Mouse (Mus musculus) liver, postnatal 0 days (tissue): ENCODE results near the gene Megf8. TPM values are rescaled to one million over a fixed set of nuclear protein-coding genes. Genes with fewer than 3 reads are reported as not detected.
A peak's percentile ranks its signal among the peaks of the same experiment; 100 is the strongest.

Source experiments
- ATAC-seq: fragments of 200-750 bp; cut with Nextera tagmentation; 2 replicates; pipeline ENCODE4 v1.8.0; 2017; ENCODE audit warnings: mild to moderate bottlenecking, moderate library complexity
- DNase-seq: peaks from one replicate; pipeline ENCODE4 v3.0.0-alpha.2; 2016
- H3K27ac ChIP-seq: fragments of 300-500 bp; sonication (generic); 2 replicates; pipeline ENCODE4 v1.5.1; 2014; ENCODE audit warnings: antibody characterized with exemption, moderate library complexity, mild to moderate bottlenecking, low read depth
- H3K27me3 ChIP-seq: fragments of 300-500 bp; sonication (generic); 2 replicates; pipeline ENCODE4 v1.6.1; 2014; ENCODE audit warnings: low read length, control low read depth, mixed read lengths; ENCODE audit not compliant: insufficient read depth
- H3K36me3 ChIP-seq: fragments of 300-500 bp; sonication (generic); replicated peaks from 2 replicates; pipeline ENCODE4 v1.6.1; 2014; ENCODE audit warnings: mild to moderate bottlenecking, control low read depth, low read length, moderate library complexity, mixed read lengths; ENCODE audit not compliant: insufficient read depth
- H3K4me1 ChIP-seq: fragments of 300-500 bp; sonication (generic); 2 replicates; pipeline ENCODE4 v1.6.1; 2014; ENCODE audit warnings: antibody characterized with exemption, mild to moderate bottlenecking, control low read depth; ENCODE audit not compliant: insufficient read depth
- H3K4me2 ChIP-seq: fragments of 300-500 bp; sonication (generic); 2 replicates; pipeline ENCODE4 v1.6.1; 2014; ENCODE audit warnings: low read depth, mild to moderate bottlenecking, low read length, moderate library complexity, mixed read lengths
- H3K4me3 ChIP-seq: fragments of 300-500 bp; sonication (generic); 2 replicates; pipeline ENCODE4 v1.5.1; 2014; ENCODE audit warnings: low read depth, low read length
- H3K9ac ChIP-seq: fragments of 300-500 bp; sonication (generic); replicated peaks from 2 replicates; pipeline ENCODE4 v1.6.1; 2014; ENCODE audit warnings: mild to moderate bottlenecking, moderate library complexity
- H3K9me3 ChIP-seq: fragments of 300-500 bp; sonication (generic); 2 replicates; pipeline ENCODE4 v1.6.1; 2016; ENCODE audit warnings: mild to moderate bottlenecking, control low read depth, low read length, mixed read lengths
- CTCF ChIP-seq: sonication (generic); IDR thresholded peaks from 2 replicates; pipeline ENCODE4 v1.5.1; 2016; ENCODE audit warnings: antibody characterized with exemption, low read depth
- EP300 ChIP-seq: IDR thresholded peaks from 2 replicates; pipeline ENCODE4 v1.6.1; 2016; ENCODE audit warnings: antibody characterized with exemption, low read depth, mild to moderate bottlenecking
- WGBS: fragments of 180-500 bp; shearing (Covaris S2); extraction: QIAGEN DNeasy Blood & Tissue Kit; methylation state at CpG from one replicate; pipeline ENCODE4 v1.1.7; 2014; ENCODE audit not compliant: insufficient replicate concordance; 5-methylcytosine and 5-hydroxymethylcytosine counted together
- polyA plus RNA-seq: library from polyadenylated mRNA; unstranded; fragments of >200 nt; fragmentation: Nextera tagmentation; extraction: Ambion mirVana; gene quantifications from 2 replicates; pipeline ENCODE4 v1.2.1, GENCODE M21; 2015

Megf8 gene
- polyA plus RNA-seq, 1 experiment from 2014 or later = 0.81 TPM

DNA sequence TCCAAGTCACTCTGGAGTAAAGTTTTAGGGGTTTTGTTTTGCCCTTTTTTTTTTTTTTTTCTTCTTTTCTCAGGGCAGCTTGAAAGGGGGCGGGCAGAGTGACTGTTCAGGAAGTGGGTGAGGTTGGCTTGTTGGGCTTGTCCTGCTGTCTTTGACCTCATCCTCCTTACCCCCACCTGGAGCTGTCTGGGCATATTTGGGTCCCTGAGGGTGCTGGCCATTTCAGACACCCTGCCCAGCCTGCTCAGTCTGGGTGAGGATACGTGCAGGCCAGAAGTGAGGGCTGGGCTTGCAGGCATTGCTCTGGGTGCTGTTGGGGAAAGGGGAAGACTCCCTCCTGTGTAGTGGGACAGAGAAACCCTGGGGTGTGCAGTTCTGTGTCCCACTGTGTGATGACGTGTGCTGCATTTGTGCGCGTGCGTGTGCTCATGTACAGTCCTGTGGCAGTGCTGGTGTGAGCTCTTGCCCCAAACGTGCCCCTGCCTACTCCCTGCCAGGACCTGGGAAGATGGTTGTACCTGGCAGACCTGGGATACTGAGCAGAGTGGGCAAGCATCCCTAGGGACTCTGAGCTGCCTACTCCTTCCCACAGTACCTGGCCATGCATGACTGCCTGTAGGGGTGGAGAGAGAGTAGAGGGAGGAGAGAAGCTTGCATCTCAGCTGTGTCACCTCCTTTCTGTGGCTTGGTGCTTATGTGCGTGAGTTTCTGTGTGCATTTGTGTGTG, 47.3 kb upstream of the Megf8 start:
- Histone ChIP-seq H3K9me3 (no peaks in the 10 kb centered on the region), H3K36me3 (peaks cover 18% of the 10 kb centered on the region), H3K27ac (peak overlapping the region; percentile 94; the same call in 1 of the 2 replicates), H3K27me3 (no peaks in the 10 kb centered on the region), H3K9ac (peak overlapping the region; percentile 92), H3K4me1 (peaks cover 45% of the 10 kb centered on the region), H3K4me3 (peak overlapping the region; percentile 87), H3K4me2 (peak overlapping the region; percentile 90)
- no peak for TF ChIP-seq EP300
- TF ChIP-seq CTCF = no peak
- ATAC-seq = no peak
- peak; percentile 27 for DNase-seq
- 50% methylated on average over 8 of the region's 8 CpGs for WGBS

DNA sequence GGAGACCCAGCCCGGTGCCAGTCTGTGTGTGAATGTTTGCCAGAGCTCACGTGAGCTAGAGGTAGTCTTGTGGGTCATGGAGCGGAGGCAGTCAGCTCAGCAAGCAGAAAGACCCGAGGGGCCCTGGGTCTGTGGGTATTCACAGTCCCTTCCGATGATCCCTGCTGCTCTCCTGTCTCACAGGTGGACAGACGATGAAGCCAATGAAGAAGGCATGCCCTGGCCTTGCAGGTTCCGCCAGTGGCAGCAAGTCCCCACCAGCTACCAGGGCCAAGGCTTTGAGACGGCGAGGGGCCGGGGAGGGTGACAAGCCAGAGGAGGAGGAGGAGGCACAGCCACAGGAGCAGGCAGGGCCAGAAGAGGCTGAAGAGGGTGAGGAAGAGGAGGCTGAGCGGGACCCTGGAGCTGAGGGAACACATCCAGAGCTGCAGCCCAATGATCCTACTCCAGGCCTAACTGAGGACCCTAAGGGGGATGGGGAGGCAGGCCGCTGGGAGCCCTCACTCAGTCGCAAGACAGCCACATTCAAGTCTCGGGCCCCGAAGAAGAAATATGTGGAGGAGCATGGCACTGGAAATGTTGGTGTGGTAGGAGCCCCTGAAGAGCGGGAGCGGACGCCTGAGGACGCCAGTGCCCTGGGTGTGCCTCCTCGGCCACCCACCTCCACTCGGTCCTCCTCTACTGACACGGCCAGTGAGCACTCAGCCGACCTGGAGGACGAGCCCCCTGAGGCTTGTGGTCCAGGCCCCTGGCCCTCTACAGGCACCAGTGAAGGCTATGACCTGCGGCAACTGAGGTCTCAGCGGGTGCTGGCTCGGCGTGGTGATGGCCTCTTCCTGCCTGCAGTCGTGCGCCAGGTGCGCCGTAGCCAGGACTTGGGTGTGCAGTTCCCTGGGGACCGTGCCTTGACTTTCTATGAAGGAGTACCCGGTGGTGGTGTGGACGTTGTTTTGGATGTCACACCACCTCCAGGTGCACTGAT, 46.0 kb upstream of the Megf8 start:
- 91% methylated on average over 28 of the region's 35 CpGs for WGBS
- no peak overlapping the region for H3K27ac ChIP-seq

DNA sequence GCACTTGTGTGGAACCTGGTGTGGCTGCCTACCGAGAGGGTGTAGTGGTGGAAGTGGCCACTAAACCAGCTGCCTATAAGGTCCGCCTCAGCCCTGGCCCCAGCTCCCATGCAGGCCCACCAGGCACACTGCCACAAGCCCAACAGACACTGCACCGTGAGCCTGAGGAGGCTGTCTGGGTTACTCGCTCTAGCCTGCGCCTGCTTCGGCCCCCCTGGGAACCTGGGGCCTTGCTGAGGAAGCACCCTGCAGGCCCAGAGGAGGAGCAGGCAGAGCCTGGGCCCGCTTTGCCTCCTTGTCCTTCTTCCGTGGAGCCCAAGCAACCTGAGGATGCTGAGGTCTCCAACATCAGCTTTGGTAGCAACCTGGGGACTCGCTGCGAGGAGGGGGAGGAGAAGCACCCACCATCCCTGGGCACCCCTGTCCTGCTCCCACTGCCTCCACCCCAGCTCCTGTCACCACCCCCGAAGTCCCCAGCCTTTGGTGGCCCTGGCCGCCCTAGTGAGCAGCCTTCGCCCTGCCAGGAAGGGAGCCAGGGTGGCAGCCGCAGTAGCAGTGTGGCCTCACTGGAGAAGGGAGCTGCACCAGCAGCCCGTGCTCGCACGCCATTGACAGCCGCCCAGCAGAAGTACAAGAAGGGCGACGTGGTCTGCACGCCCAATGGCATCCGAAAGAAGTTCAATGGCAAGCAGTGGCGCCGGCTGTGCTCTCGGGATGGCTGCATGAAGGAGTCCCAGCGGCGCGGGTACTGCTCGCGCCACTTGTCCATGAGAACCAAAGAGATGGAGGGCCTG, 45.1 kb upstream of the Megf8 start:
- 95% methylated on average over 28 of the region's 30 CpGs for WGBS
- ATAC-seq (no peak), DNase-seq (peak; percentile 15)
- H3K27me3 ChIP-seq = no peaks in the 10 kb centered on the region
- TF ChIP-seq CTCF = no peak
- no peak overlapping the region for H3K27ac ChIP-seq
- H3K9me3 ChIP-seq = no peaks in the 10 kb centered on the region
- H3K4me1 ChIP-seq = peaks cover 48% of the 10 kb centered on the region
- H3K4me2 ChIP-seq = no peak overlapping the region
- H3K9ac ChIP-seq = no peak overlapping the region
- H3K36me3 ChIP-seq = peaks cover 20% of the 10 kb centered on the region
- H3K4me3 ChIP-seq = no peak overlapping the region

More for the DNA sequence above, 46.0 kb upstream of the Megf8 start:
- Histone ChIP-seq H3K36me3 (peaks cover 20% of the 10 kb centered on the region), H3K4me3 (no peak overlapping the region), H3K4me1 (peaks cover 52% of the 10 kb centered on the region), H3K9me3 (no peaks in the 10 kb centered on the region), H3K4me2 (no peak overlapping the region), H3K27me3 (no peaks in the 10 kb centered on the region), H3K9ac (no peak overlapping the region)
- TF ChIP-seq EP300 = no peak
- no peak for TF ChIP-seq CTCF
- ATAC-seq (no peak), DNase-seq (peak; percentile 26)

DNA sequence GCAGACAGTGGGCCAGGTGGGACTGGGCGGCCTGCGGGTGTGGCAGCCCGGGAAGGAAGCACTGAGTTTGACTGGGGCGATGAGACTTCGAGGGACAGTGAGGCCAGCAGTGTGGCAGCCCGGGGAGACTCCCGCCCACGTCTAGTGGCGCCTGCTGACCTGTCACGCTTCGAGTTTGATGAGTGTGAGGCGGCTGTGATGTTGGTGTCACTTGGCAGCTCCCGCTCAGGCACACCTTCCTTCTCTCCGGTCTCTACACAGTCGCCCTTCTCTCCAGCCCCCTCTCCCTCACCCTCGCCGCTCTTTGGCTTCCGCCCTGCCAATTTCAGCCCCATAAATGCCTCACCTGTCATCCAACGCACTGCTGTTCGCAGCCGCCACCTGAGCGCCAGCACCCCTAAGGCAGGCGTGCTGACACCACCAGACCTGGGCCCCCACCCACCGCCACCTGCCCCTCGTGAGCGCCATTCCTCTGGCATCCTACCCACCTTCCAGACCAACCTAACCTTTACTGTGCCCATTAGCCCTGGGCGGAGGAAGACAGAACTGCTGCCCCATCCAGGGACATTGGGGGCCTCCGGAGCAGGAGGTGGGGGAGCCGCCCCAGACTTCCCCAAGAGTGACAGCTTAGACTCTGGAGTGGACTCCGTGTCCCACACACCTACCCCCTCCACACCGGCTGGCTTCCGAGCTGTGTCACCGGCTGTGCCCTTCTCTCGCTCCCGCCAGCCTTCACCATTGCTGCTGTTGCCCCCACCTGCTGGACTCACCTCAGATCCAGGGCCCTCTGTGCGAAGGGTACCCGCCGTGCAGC, 44.3 kb upstream of the Megf8 start:
- ATAC-seq (no peak), DNase-seq (no peak)
- H3K36me3 ChIP-seq = peaks cover 20% of the 10 kb centered on the region
- no peak overlapping the region for H3K27ac ChIP-seq
- no peak overlapping the region for H3K9ac ChIP-seq
- TF ChIP-seq EP300 (no peak), CTCF (no peak)
- no peak overlapping the region for H3K4me3 ChIP-seq
- no peaks in the 10 kb centered on the region for H3K27me3 ChIP-seq
- H3K4me2 ChIP-seq = peak overlapping the region; percentile 26; the same call in 1 of the 2 replicates
- WGBS = 92% methylated on average over 36 of the region's 38 CpGs
- H3K9me3 ChIP-seq = no peaks in the 10 kb centered on the region
- peaks cover 49% of the 10 kb centered on the region for H3K4me1 ChIP-seq
